Mouse (Mus musculus) T-helper 17 cell (primary cell): ENCODE data around the gene Cryab.

Source experiments
- in situ Hi-C, 2 experiments: fragments of 300-600 bp; cut with MboI, MseI; formaldehyde crosslinking; loops; 1 replicate in 1 of 2; 2 replicates in 1 of 2; pipeline ENCODE4 v1.15.1; 2025; ENCODE audit warnings: high pct_unique_total_duplicates in 2 of 2

The Cryab gene

GRCm38 (mm10) chr9:50795266-50795665 lies 44.1 kb downstream of the Cryab start:
- in situ Hi-C loops = no loop called here

- in situ Hi-C loops = no loop called here
Measured at GRCm38 (mm10) chr9:50796776-50797175, 45.7 kb downstream of the Cryab start.

- in situ Hi-C loops = no loop called here
Measured at GRCm38 (mm10) chr9:50797641-50798040, 46.5 kb downstream of the Cryab start.

GRCm38 (mm10) chr9:50798368-50798767 lies 47.2 kb downstream of the Cryab start:
- in situ Hi-C loops = no loop called here

GRCm38 (mm10) chr9:50800985-50801384 lies 49.9 kb downstream of the Cryab start:
- in situ Hi-C loops = loop anchor here in 1 of 2 experiments (10.0 kb wide), 1 partner anchor 354 kb away; no protein-coding TSS in a partner anchor

GRCm38 (mm10) chr9:50803055-50803671 lies 52.0 kb downstream of the Cryab start:
- in situ Hi-C loops = loop anchor here in 1 of 2 experiments (10.0 kb wide), 1 partner anchor 352 kb away; no protein-coding TSS in a partner anchor
